Mouse (Mus musculus): ENCODE results near the gene Fam161b. TPM values are rescaled to one million over a fixed set of nuclear protein-coding genes. Genes with fewer than 3 reads are reported as not detected.

Gene Fam161b
- polyA plus RNA-seq (2015; fragmentation: Nextera tagmentation; extraction: Ambion mirVana): 10.4 and 12.4 TPM in 2 replicates

DNA sequence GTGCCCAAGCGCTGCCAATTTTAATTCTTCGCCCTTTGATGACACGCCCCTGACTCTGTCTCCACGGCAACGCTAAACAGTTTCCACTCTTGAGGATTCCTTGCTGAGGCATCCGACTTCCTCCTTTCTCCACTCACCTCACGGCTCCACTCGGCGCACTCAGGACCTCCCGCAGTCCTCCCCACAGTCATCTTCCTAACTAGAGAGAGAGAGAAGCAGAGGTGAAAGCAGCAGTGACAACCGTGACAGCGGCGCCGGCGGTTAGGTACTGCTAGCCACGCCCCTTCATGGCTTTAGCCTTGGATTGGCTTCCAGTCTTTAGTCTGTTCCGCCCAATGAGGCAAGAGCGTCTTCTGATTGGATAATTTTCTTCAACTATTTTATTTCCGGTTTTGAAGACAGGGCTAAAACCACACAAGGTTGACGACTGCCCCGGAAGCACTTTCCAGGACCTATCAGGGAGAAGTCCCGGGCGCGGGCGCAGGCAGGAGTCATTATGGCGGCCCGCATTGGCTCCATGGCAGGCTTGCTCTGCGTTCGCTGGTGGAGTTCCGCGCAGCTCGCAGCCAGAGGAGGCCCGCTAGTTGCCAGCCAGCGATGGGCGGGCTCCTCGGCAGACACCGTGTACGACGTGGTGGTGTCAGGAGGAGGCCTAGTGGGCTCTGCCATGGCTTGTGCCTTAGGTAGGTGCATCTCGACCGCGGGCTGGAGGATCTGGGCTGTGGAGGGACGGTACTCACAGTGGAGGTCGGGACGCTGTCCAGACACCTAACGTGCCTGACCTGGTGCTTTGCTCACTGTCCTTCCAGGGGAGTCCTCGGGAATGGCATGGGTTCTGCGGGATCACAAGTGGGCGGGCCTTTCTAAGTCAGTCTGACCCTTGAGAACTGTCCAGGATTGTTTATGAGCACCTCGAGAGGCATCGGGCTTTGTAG lies at the start of gene Fam161b, which contains the start of gene Coq6:
Gene Fam161b, minus strand, starts transcription at position 279 of the 935 bp plus-strand sequence.
Gene Coq6, plus strand, starts transcription at position 103 of the 935 bp plus-strand sequence.

DNA sequence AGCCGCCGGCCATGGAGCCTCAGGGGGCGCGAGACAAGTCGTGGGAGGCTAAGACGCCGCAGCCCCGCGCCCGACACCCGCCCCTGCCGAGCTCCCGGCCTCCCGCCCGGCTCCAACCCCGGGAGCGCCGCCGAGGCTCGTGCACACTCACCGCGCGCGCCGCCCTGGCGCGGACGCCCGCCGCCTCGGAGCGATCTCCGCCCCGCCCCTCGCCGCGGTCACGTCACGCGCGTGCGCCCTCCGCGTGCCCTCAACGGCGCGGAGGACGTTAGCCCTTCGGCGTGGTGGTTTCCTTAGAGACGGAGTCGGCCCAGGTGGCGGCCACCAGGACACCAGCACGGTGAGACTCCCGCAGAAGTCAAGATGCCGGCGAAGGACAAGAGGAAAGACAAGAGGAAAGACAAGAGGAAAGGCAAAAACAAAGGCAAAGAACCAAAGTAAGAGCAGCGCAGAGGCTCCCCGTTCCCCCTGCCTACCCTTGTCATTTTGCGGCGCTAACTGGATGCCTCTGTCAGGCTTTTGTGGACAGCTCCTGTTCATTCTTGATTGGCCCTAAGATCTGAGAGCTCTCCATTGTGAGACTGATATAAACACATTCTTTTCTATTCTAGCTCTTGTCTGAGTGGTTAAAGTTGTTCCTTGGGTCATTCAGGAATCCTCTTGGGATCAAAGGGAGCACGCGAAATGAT lies 47.3 kb upstream of the Fam161b start, which contains the start of the genes Entpd5 and Bbof1:
Gene Entpd5, minus strand, starts transcription at position 211 of the 689 bp plus-strand sequence.
Gene Bbof1, plus strand, starts transcription at position 253 of the 689 bp plus-strand sequence.

DNA sequence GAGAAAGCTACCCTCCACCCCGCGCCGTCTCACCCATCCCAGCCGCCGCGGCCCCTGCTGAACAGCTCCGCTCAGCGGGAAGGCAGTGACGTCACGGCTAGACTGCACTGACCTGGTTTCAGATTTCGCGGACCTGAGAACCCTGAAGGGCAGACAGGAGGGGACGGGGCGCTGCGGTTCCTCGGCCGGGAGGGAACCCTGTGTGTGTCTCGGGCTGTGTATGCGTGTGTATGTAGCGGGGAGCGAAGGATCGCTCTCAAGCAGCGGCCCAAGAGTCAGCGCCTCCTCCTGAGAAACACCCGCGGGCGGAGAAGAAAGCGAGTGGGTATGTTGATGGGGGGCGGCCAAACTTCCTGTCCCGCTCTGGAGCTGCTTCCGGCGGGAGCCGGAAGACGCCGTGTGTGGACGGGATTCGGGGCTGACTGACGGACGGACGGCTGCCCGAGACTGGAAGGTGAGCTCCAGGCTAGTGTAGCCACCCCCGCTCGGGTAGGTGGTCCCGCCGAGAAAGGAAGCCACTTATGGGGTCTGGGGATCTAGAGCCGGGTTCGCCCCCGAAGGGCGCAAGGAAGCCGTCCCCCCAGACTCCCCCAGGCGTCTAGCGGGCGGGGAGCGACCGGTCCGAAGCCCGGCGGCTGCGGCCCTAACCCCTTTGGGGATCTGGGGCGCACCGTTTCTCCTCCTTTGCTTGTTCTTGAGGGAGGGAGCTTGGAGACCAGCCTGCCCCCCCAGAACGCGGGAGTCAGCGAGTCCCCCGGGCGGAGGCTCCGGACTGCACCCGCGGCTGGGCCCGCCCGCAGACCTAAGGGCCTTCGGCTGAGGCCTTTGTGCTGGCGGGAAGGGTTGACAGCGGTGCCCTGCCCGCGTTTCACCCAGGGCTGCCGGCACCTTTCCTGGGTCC lies 44.7 kb downstream of the Fam161b start, which contains the start of gene Zfp410:
Gene Zfp410, plus strand, starts transcription at position 132 of the 901 bp plus-strand sequence.

Other genes with a start within 250 kb of the Fam161b start
- 8.2 and 11.2 TPM in 2 replicates for gene Dnal1, start 247.5 kb downstream of the Fam161b start, polyA plus RNA-seq (2015; fragmentation: Nextera tagmentation; extraction: Ambion mirVana)
- gene Pnma1, start 213.3 kb downstream of the Fam161b start, polyA plus RNA-seq (2015; fragmentation: Nextera tagmentation; extraction: Ambion mirVana): 4.1 and 4.5 TPM in 2 replicates
- 3.7 and 4.1 TPM in 2 replicates for gene Elmsan1, start 143.0 kb downstream of the Fam161b start, polyA plus RNA-seq (2015; fragmentation: Nextera tagmentation; extraction: Ambion mirVana)
- gene Ptgr2, start 76.6 kb downstream of the Fam161b start, polyA plus RNA-seq (2015; fragmentation: Nextera tagmentation; extraction: Ambion mirVana): 15.4 and 17.5 TPM in 2 replicates
- 42.4 and 46.6 TPM in 2 replicates for gene Zfp410, start 45.0 kb downstream of the Fam161b start, polyA plus RNA-seq (2015; fragmentation: Nextera tagmentation; extraction: Ambion mirVana)
- 35.3 and 37.0 TPM in 2 replicates for gene Coq6, start 176 bp downstream of the Fam161b start, polyA plus RNA-seq (2015; fragmentation: Nextera tagmentation; extraction: Ambion mirVana)
- gene Entpd5, start 47.2 kb upstream of the Fam161b start, polyA plus RNA-seq (2015; fragmentation: Nextera tagmentation; extraction: Ambion mirVana): 11.0 and 12.6 TPM in 2 replicates
- 2.8 and 3.0 TPM in 2 replicates for gene Bbof1, start 47.2 kb upstream of the Fam161b start, polyA plus RNA-seq (2015; fragmentation: Nextera tagmentation; extraction: Ambion mirVana)
- gene Rnf113a2, start 55.4 kb upstream of the Fam161b start, polyA plus RNA-seq (2015; fragmentation: Nextera tagmentation; extraction: Ambion mirVana): 20.4 and 22.0 TPM in 2 replicates
- 44.9 and 50.0 TPM in 2 replicates for gene Aldh6a1, start 89.2 kb upstream of the Fam161b start, polyA plus RNA-seq (2015; fragmentation: Nextera tagmentation; extraction: Ambion mirVana)
- 26.9 and 27.0 TPM in 2 replicates for gene Lin52, start 89.6 kb upstream of the Fam161b start, polyA plus RNA-seq (2015; fragmentation: Nextera tagmentation; extraction: Ambion mirVana)
- 4.6 and 7.0 TPM in 2 replicates for gene Vsx2, start 207.9 kb upstream of the Fam161b start, polyA plus RNA-seq (2015; fragmentation: Nextera tagmentation; extraction: Ambion mirVana)

All from neural tube, postnatal 0 days (tissue).